Mouse (Mus musculus) midbrain, postnatal 0 days (tissue): ENCODE results near the gene Gadd45g. TPM values are rescaled to one million over a fixed set of nuclear protein-coding genes. Genes with fewer than 3 reads are reported as not detected.
"Not testable (repeated sequence)": the region's sequence is repeated elsewhere in the genome, so short reads cannot be mapped to it uniquely, and the experiment has no call there.

Experiments used
- ATAC-seq: fragments of 200-750 bp; cut with Nextera tagmentation; 2 replicates; pipeline ENCODE4 v1.8.0; 2017; ENCODE audit warnings: moderate number of reproducible peaks, mild to moderate bottlenecking, moderate TSS enrichment, moderate library complexity; ENCODE audit not compliant: low FRiP score
- DNase-seq: peaks from one replicate; pipeline ENCODE4 v3.0.0-alpha.2; 2015; ENCODE audit warnings: low spot score
- H3K27ac ChIP-seq: fragments of 300-500 bp; sonication (generic); 2 replicates; pipeline ENCODE4 v1.5.1; 2014; ENCODE audit warnings: low read depth, mild to moderate bottlenecking, low read length, mixed read lengths
- H3K27me3 ChIP-seq: fragments of 300-500 bp; sonication (generic); 2 replicates; pipeline ENCODE4 v1.6.1; 2014; ENCODE audit warnings: low read length, control low read depth, mixed read lengths; ENCODE audit not compliant: insufficient read depth
- H3K36me3 ChIP-seq: fragments of 300-500 bp; sonication (generic); 2 replicates; pipeline ENCODE4 v1.6.1; 2014; ENCODE audit warnings: low read length, control low read depth, mixed read lengths; ENCODE audit not compliant: insufficient read depth
- H3K4me1 ChIP-seq: fragments of 300-500 bp; sonication (generic); 2 replicates; pipeline ENCODE4 v1.6.1; 2014; ENCODE audit warnings: mild to moderate bottlenecking, control low read depth, antibody characterized with exemption, low read length, mixed read lengths; ENCODE audit not compliant: insufficient read depth
- H3K4me2 ChIP-seq: fragments of 300-500 bp; sonication (generic); 2 replicates; pipeline ENCODE4 v1.6.1; 2014; ENCODE audit warnings: low read depth, mild to moderate bottlenecking, low read length, mixed read lengths; ENCODE audit not compliant: poor library complexity, severe bottlenecking
- H3K4me3 ChIP-seq: fragments of 300-500 bp; sonication (generic); 2 replicates; pipeline ENCODE4 v1.5.1; 2014; ENCODE audit warnings: low read depth, mild to moderate bottlenecking, low read length, moderate library complexity
- H3K9ac ChIP-seq: fragments of 300-500 bp; sonication (generic); replicated peaks from 2 replicates; pipeline ENCODE4 v1.6.1; 2014; ENCODE audit warnings: mild to moderate bottlenecking, low read length, moderate library complexity, mixed read lengths; ENCODE audit not compliant: poor library complexity, severe bottlenecking
- H3K9me3 ChIP-seq: fragments of 300-500 bp; sonication (generic); 2 replicates; pipeline ENCODE4 v1.6.1; 2016; ENCODE audit warnings: low read length, control low read depth
- CTCF ChIP-seq: IDR thresholded peaks from 2 replicates; pipeline ENCODE4 v1.5.1; 2016; ENCODE audit warnings: antibody characterized with exemption, mild to moderate bottlenecking
- WGBS: fragments of 180-500 bp; shearing (Covaris S2); extraction: QIAGEN DNeasy Blood & Tissue Kit; methylation state at CpG from one replicate; pipeline ENCODE4 v1.1.7; 2014; 5-methylcytosine and 5-hydroxymethylcytosine counted together
- polyA plus RNA-seq: library from polyadenylated mRNA; unstranded; fragments of >200 nt; fragmentation: Nextera tagmentation; extraction: Ambion mirVana; gene quantifications from 2 replicates; pipeline ENCODE4 v1.2.1, GENCODE M21; 2015
- total RNA-seq: library from RNA; depleted of rRNA; stranded (reverse); fragments of >200 nt; gene quantifications from 2 replicates; pipeline ENCODE4 v1.2.3, GENCODE M21; 2014

Gene Gadd45g
- total and polyA plus RNA-seq, 2 experiments from 2014 or later = 7.3 to 23.3 TPM

DNA sequence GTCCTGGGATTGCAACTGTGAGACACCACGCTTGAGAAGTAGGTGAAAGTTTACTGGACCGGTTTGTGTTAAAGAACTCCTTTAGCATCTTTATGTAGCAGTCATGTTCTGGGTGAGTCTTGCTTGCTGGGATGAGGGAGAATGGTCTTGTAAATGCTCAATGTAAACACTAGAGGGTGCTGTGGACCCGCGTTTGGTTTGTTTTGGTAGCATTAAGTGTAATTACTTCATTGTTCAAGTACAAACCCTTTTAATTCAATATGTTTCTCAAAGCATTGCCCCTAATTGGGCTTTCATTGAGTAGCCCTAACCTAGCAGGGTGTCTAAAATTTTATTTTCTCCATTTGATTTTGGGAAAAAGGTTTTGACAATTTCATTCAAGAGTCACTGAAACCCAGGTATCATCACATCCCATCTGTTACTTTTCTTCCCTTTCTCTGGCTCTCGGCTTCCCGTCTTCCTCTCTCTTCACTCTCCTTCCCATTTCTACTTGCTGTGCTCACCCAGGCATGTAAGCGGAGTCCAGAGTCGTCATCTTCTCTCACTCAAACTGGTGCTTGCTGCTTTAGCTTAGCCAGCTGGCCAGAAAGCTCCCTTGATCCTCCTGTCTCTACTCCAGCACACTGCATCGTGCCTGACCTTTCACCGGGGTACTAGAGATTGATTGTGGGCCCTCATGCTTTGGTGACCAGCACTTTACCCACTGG, 15.6 kb upstream of the Gadd45g start:
- no peak overlapping the region for H3K27ac ChIP-seq
- WGBS = 26% methylated on average over 10 of the region's 10 CpGs
- no peak overlapping the region for H3K4me2 ChIP-seq
- H3K27me3 ChIP-seq = no peaks in the 10 kb centered on the region
- ATAC-seq = no peak
- peak; percentile 71 for DNase-seq
- no peaks in the 10 kb centered on the region for H3K4me1 ChIP-seq
- H3K36me3 ChIP-seq = no peaks in the 10 kb centered on the region
- peak; percentile 85 for TF ChIP-seq CTCF
- no peak overlapping the region for H3K4me3 ChIP-seq
- H3K9me3 ChIP-seq = no peaks in the 10 kb centered on the region
- H3K9ac ChIP-seq = no peak overlapping the region

DNA sequence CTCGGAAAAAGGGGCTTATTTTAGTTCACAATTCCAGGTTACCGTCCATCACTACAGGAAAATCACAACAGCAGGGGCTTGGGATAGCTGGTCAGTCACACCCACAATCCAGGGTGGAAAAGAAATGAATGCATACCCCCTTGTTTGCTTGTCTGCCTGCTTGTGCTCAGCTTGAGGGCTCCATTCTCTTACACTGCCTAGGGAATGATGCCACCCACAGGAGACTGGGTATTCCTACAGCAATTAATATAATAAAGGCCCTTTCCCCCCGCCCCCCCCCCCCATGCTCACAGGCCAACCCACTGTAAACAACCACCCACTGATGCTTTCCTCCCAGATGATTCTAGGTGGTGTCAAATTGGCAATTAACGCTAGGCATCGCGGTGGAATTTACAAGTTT, 14.0 kb upstream of the Gadd45g start:
- 85% methylated on average over 6 of the region's 6 CpGs for WGBS
- no peaks in the 10 kb centered on the region for H3K9me3 ChIP-seq
- no peak for ATAC-seq
- no peaks in the 10 kb centered on the region for H3K36me3 ChIP-seq
- DNase-seq = no peak
- no peak overlapping the region for H3K4me2 ChIP-seq
- no peak overlapping the region for H3K4me3 ChIP-seq
- no peak overlapping the region for H3K9ac ChIP-seq
- no peaks in the 10 kb centered on the region; the same call in 1 of the 2 replicates for H3K27me3 ChIP-seq
- H3K27ac ChIP-seq = no peak overlapping the region
- H3K4me1 ChIP-seq = no peaks in the 10 kb centered on the region
- TF ChIP-seq CTCF = peak; percentile 19; the same call in 1 of the 2 replicates

DNA sequence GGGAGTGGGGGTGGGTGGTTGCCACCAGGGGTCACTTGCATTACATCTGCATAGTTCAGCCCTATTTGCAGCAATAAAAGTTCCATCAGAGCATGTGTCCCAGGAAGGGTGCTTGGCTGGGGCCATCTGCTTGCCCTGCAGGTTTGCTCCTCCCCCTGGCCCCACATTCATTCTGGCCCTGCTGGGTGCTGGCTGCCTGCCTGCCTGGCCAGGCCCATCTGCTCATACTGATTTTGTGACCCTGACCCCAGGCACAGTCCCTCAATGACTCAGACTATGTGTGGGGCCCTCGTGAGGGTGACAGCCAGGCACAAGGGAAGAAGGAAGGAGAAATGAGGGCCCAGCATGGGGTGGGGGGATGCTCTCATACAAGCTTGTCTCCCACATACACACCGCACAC, 12.9 kb upstream of the Gadd45g start:
- WGBS = 56% methylated on average over 2 of the region's 2 CpGs

DNA sequence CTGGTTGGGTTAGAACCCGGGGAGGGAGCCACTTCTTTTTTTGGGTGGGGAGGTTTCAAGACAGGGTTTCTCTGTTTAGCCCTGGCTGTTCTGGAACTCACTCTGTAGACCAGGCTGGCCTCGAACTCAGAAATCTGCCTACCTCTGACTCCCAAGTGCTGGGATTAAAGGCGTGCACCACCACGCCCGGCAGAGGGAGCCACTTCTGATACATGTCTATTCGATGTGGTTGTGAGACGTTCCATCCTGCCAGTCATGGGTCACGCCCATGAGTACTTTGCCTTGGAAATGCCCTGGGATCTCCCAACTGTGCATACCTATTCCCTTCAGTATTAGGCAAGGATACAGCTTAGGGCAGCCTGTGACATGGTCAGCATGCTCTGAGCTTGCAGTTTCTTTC, 12.5 kb upstream of the Gadd45g start:
- 73% methylated on average over 8 of the region's 8 CpGs for WGBS
- 0 out of 2 replicates have a peak, but pooled peaks have one; percentile 10 for TF ChIP-seq CTCF
- H3K4me3 ChIP-seq, H3K27me3 ChIP-seq, H3K9ac ChIP-seq, H3K27ac ChIP-seq, H3K9me3 ChIP-seq, H3K36me3 ChIP-seq, H3K4me1 ChIP-seq, ATAC-seq, DNase-seq, H3K4me2 ChIP-seq: not testable (repeated sequence)

More for the DNA sequence above, 12.9 kb upstream of the Gadd45g start:
- Histone ChIP-seq H3K27me3 (peaks cover 5% of the 10 kb centered on the region), H3K9me3 (no peaks in the 10 kb centered on the region), H3K4me3 (no peak overlapping the region), H3K9ac (no peak overlapping the region), H3K4me1 (no peaks in the 10 kb centered on the region), H3K4me2 (no peak overlapping the region), H3K36me3 (no peaks in the 10 kb centered on the region), H3K27ac (no peak overlapping the region)
- DNase-seq (no peak), ATAC-seq (no peak)
- no peak for TF ChIP-seq CTCF

DNA sequence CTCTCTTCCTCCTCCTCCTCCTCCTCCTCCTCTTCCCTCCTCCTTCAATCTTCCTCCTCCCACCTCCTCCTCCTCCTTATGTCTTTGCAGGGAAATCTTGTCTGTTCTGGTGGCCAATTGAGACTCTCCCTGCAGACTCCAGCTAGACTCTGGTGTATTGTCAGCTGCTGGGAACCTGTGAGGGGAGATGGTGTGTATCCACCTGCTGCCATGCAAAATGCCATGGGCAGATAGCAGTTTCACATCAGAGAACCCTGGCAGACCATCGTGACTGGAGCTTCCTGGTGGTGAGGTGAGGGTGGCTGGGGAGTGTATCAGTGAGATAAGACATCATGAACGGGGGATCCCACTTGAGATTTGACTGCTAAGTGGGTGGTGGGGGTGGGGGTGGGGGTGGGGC, 12.0 kb upstream of the Gadd45g start:
- Histone ChIP-seq H3K9ac (no peak overlapping the region), H3K4me3 (no peak overlapping the region), H3K27ac (no peak overlapping the region), H3K36me3 (no peaks in the 10 kb centered on the region), H3K4me1 (no peaks in the 10 kb centered on the region), H3K9me3 (no peaks in the 10 kb centered on the region), H3K4me2 (no peak overlapping the region), H3K27me3 (peaks cover 13% of the 10 kb centered on the region)
- no peak for TF ChIP-seq CTCF
- DNase-seq = no peak
- 59% methylated on average over 2 of the region's 2 CpGs for WGBS
- no peak for ATAC-seq

DNA sequence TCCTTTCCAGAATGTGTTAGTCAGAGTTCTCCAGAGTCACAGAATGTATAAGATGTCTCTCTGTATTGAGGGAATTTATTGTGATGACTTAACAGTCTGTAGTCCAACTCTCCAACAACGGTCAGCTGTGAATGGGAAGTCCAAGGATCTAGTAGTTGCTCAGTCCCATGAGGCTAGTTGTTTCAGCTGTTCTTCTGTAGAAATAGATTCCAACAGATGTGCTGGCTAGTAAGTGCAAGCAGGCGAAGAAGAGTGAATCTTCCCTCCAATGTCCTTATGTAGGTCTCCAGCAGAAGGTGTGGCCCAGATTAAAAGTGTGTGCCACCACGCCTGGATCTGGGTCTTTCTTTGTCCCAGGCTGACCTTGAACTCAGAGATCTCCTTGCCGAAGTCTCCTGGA, 11.3 kb upstream of the Gadd45g start:
- not testable (repeated sequence) for H3K4me2 ChIP-seq, H3K4me3 ChIP-seq, H3K9me3 ChIP-seq, H3K27ac ChIP-seq, DNase-seq, ATAC-seq, H3K36me3 ChIP-seq, H3K9ac ChIP-seq, H3K4me1 ChIP-seq
- 89% methylated on average over 4 of the region's 4 CpGs for WGBS
- peaks cover 13% of the 10 kb centered on the region for H3K27me3 ChIP-seq
